Mouse (Mus musculus) left cerebral cortex, adult 9 months (tissue): ENCODE results near the gene Scaf4.
"Not testable (repeated sequence)": the region's sequence is repeated elsewhere in the genome, so short reads cannot be mapped to it uniquely, and the experiment has no call there.

Experiments used
- DNase-seq, 2 experiments: peaks; one replicate each; pipeline ENCODE4 v3.0.0; 2022; ENCODE audit warnings: low spot score in 2 of 2

Scaf4 gene

GRCm38 (mm10) chr16:90235188-90235587 is 49.1 kb downstream of the Scaf4 start:
- DNase-seq = no peak

- no peak for DNase-seq
Measured at GRCm38 (mm10) chr16:90234617-90235016, 49.7 kb downstream of the Scaf4 start.

- DNase-seq = no peak
Measured at GRCm38 (mm10) chr16:90233702-90234101, 50.6 kb downstream of the Scaf4 start.

GRCm38 (mm10) chr16:90231302-90231701 is 53.0 kb downstream of the Scaf4 start:
- DNase-seq = no peak

- DNase-seq = no peak
Measured at GRCm38 (mm10) chr16:90229897-90230296, 54.4 kb downstream of the Scaf4 start.

DNA sequence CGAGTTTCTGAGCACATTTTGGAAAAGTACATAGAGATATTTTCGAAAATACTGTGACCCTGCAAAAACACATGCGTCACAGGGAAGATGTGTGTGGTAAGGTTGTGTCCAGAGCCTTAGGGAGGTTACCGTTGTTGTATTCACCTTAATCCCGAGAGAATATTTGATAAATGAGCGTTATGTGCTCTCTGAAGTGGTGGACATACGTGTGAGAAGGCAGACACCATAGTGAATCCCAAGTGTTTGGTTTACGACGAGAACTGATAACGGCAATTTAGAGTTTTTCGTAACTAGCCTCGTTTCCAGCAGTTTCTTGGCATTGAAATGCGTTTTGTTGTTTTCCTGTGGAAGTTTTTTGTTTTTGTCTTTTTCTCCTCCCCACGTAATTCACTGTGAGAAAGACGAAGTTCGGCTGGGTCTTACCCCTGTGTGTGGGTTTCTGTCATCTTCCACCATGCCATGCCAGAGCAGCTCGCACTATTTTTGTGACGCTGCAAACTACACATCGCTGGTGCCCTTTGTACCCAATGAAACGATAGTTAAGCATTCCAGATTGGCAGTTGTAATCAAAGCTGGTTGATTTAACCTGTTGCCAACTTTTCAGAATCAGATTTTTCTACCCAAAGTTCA is 62.7 kb downstream of the Scaf4 start:
- DNase-seq = no peak

- peak in 1 of 2 experiments; percentile 34 for DNase-seq
Measured at GRCm38 (mm10) chr16:90220892-90221431, 63.3 kb downstream of the Scaf4 start.

DNA sequence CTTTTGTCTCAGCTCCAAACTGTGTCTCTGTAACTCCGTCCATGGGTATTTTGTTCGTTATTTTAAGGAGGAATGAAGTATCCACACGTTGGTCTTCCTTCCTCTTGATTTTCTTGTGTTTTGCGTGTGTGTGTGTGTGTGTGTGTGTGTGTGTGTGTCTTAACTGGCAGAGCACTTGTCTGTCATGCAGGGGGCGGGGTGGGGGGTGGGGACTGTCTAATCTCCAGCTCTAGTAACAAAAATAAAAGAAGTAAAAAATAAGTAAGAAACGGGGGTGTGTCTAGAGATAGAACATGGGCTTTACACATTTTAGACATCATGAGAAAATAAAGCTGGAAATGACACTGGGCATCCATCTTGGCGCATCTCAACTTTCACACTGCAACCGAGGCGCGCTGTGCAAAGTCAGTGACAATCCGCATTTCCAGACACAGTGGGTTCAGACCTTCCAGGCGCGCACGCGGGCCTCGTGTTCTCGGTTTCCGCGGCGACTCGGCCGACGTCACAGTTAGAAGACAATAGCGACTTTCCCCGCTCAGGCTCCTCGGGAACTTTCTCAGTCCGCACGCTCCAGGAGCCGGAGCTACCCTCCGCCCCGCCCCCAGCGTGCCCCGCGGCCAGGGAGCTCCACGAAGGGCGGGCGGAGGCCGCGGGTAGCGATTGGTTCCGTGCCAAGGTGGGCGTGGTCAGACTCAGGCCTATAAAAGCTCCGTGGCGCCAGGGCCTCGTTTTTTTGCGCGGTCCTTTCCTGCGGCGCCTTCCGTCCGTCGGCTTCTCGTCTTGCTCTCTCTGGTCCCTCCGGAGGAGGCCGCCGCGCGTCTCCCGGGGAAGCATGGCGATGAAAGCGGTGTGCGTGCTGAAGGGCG is 64.0 kb downstream of the Scaf4 start, which contains the start of gene Sod1:
Gene Sod1, plus strand, starts transcription at position 729 of the 866 bp plus-strand sequence.
- DNase-seq = peak; percentile 80 to 90

- DNase-seq = not testable (repeated sequence)
Measured at GRCm38 (mm10) chr16:90219445-90219844, 64.9 kb downstream of the Scaf4 start.

DNA sequence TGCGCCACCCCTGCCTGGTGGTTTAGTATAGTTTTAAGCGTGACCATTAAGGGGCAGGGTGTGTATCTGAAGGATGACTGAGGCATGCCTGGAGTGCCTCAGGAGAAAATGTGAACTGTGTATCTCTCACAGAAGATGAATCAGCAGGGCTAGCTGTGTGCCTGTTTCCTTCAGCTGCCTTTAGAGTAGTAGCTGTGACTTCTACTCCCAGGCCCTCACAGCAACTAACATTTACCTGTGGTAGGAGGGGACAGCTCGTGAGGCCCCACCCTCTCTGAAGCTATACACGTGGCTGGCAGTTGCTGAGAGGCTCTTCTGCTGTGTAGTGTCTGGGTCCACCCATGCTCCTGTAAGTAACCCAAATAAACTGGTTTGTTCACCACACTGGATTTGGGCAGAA is 66.4 kb downstream of the Scaf4 start:
- DNase-seq = no peak

GRCm38 (mm10) chr16:90217356-90217755 is 66.9 kb downstream of the Scaf4 start:
- no peak for DNase-seq

GRCm38 (mm10) chr16:90216414-90216813 is 67.9 kb downstream of the Scaf4 start:
- no peak for DNase-seq

DNA sequence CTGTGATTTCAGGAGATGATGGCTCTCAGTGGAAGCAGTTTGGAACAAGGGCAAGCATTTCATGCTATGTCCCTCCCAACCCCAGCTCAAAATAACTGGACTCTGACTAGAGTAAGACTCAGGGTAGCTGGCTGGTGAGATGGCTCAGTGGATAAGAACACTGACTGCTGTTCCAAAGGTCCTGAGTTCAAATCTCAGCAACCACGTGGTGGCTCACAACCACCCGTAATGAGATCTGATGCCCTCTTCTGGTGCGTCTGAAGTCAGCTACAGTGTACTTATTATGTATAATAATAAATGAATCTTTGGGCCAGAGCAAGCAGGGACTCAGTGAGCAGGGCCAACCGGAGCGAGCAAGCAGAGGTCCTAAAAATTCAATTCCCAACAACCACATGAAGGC is 68.4 kb downstream of the Scaf4 start:
- DNase-seq = not testable (repeated sequence)

GRCm38 (mm10) chr16:90214731-90215565 is 69.4 kb downstream of the Scaf4 start:
- no peak for DNase-seq

- no peak for DNase-seq
Measured at GRCm38 (mm10) chr16:90213477-90214339, 70.6 kb downstream of the Scaf4 start.

DNA sequence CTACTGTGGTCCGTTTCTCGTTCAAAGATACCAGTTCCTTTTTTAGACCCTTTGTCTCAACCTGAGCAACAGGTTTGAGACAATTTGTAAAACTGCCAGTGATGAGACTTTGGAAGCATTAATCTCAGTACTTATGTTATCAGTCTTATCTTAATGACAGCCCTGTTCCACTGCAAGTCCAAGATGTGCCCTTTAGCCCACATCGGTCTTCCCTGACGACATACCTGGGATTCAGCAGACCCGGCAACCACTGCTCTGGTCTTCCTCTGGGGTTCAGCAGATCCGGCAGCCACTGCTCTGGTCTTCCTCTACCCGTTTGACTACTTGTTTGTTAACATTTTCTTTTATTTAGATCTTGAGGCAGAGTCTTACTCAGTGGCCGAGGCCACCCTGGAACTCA is 72.5 kb downstream of the Scaf4 start:
- no peak for DNase-seq

GRCm38 (mm10) chr16:90210717-90211116 is 73.6 kb downstream of the Scaf4 start:
- DNase-seq = no peak

DNA sequence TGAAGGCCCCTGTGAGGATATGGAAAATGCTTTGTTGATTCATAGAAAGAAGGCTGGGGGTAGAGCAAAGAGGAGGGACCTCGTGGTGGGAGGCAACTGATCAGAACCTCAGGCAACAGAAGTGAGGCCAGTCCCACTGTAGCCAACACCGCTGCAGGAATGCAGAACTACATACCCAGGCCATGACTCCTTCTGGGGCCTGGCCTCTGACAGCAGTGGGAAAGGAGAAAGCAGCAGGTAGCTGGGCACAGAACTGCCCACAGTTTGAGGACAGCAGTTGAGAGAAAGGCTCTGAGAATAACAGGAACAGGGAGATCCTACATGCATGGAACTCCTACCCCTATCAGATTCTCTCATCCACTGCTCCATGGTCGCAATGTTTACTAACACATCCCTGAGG is 75.3 kb downstream of the Scaf4 start:
- no peak for DNase-seq

DNA sequence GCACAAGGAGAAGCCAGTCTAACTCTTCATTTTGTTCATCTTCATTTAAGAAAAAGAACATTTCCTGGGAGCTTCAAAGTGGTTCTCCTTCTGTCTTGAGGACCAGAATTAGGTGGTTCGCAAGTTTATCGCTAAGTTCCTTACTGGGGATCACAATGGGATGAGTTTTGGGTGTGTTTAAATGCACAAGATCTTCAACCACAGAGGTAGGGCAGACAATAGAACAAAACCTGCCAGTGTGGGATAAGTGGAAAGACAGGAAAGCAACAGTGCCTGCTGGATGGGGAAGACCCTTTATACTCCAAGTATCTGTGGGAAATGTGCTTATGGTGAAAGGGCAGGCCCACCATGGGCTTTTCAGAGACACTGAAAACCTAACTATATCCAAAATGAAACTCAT is 79.4 kb downstream of the Scaf4 start:
- DNase-seq = no peak

DNA sequence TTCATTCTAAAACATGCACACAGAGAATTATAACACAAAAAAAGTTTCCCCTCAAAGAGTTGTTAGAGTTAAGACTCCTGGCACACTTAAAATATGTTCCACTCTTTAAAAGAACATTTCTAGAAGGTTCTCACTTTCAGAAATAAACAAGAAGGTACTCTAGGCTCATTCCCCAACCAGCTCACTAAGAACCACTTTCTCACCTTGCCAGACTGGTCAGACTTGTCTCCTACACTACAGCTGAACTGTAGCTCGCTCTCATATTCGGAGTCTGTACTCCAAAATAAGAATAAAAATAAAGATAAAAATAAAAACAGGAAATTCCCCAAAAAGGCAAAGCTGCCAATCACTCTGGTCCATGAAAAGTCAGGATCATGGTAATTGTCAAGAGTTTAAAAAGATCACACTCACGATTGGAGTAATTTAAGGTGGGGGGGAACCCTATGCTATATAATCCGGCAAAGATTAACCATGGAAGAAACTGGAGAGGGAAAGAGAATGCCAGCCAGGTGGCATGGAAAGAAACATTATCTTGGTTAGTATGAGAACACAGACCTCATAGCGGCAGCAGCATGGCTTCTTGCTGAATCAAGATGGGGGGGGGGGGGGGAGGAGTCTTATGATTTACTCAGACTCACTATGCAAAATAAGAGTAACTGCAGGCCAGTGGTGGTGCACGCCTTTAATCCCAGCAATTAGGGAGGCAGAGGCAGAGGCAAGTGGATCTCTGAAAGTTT is 80.9 kb downstream of the Scaf4 start:
- DNase-seq = no peak
